Mouse (Mus musculus) adrenal gland, postnatal 36 days (tissue): Measurements from ENCODE around the gene Galr2. TPM values are rescaled to one million over a fixed set of nuclear protein-coding genes. Genes with fewer than 3 reads are reported as not detected.
A peak's percentile ranks its signal among the peaks of the same experiment; 100 is the strongest.

Source experiments
- DNase-seq, 2 experiments: peaks; one replicate each; pipeline ENCODE4 v3.0.0; 2021; ENCODE audit warnings: mixed read lengths in 1 of 2
- total RNA-seq, 2 experiments: library from RNA; stranded (reverse); gene quantifications; 2 replicates each; pipeline ENCODE4 v1.2.3; 2021

The Galr2 gene
- total RNA-seq, 2 experiments from 2014 or later: not detected

- no peak for DNase-seq
These were observed 26.4 kb downstream of the Galr2 start, which contains the start of gene Exoc7 for GRCm38 (mm10) chr11:116307019-116307725. Gene Exoc7, minus strand, starts transcription at chr11:116307233.

DNA sequence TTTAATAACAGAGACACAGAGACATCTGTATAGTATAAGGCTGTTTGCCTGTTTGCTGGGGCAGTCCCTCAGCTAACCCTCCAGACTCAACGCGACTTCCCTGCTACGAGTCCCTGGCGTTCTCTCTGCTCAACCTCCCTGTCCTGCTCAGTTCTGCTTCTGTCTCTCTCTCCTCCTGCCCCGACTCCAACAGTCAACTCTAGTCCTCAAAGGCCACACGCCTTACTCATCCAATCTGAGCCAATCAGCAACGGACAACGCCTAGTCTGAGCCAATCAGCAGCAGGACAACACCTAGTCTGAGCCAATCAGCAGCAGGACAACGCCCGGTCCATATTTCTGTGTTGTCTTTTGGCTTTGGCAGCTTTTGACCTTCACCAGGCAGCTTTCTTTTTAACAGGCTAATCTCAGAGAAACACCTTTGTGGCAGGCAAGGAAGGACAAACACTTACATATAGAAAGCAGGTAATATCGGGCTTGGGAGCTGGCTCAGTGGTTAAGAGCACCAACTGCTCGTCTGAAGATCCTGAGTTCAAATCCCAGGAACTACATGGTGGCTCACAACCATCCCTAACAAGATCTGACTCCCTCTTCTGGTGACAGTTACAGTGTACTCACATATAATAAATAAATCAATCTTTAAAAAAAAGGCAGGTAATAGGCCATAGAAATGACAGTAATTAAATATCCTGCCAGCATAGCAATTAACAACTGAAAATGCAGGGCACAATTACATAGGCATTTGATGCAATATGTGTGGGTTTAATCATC, 27.2 kb downstream of the Galr2 start:
- DNase-seq: no peak

DNA sequence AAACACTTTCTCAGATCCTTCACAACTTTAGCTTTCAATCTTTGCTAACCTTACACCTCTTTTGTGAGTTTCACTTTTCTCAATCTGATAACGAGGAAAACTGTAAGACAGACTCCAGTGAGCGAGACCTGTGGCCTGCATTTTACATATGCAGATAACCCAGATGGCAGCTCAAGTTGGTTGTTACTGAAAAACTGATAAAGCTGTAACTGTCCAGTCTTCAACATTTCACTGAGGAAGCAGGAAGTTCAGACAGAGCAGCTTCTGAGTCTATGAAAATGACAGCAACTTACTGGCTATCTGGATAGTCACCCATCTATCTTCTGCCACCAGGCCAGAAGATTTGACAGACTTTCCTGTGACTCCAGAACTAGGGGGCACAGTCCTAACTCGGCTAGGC, 28.9 kb downstream of the Galr2 start:
- DNase-seq: no peak

DNA sequence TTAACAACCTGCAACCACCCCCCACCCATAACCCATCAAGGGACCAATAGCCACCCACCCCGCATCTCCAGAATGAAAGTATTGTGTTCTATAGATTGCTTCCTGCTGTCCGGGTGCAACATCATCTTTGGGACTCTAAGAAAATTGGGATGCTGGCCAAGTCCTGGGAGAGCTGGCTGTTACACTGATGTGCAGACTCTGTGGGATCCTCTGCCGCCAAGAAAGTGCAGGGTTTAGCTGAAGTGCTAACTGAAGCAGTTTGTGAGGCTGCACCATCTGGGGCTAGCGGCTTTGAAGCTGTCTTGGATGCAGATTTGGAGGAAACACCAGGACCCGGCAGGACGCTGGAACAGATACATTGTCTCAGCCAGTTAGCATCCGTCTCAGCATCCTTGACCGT, 30.4 kb downstream of the Galr2 start:
- DNase-seq: no peak

GRCm38 (mm10) chr11:116312359-116312758, 31.6 kb downstream of the Galr2 start:
- no peak for DNase-seq

DNA sequence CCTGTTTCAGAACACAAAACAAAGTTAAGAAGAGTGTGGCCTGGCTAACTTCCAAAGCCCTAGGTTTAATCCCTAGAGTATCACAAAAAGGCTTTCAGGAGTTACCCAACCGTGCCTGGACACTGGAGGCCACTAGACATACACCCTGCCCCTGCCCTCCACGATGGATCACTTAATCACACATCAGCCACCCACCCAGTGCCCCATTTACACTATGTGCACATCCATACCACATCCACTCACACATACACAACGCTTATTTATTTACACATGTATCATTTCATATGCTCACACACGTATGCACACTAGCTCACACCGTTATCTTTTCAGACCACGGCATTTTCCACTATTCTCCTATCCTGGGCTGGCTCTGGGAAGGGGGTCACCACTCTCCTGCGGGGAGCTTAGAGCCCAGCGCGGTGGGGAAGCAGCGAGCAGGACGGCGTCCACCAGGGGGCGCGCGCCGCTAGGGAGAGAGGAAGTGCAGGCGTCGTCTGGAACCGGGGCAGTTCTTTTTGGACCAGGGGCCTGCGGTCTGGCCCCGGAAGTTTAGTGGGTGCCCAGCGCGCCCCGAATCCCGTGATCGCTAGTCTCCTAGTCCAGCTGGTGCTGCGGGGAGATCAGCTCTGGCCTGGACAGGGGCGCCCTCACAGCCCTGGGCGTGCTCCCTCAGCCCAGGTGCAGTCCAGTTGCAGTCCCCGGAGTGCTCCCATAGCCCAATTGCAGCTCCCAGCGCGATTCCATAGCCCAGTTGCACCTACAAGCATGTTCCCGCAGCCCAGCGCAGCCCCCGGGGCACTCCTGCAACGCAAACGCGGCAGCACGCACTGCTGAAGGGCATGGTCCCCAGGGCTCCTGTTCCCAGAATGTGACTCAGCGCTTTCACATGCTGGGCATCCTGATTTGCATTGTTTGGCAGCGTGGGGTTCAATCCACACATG, 38.2 kb downstream of the Galr2 start:
- peak; percentile 91 to 95 for DNase-seq

DNA sequence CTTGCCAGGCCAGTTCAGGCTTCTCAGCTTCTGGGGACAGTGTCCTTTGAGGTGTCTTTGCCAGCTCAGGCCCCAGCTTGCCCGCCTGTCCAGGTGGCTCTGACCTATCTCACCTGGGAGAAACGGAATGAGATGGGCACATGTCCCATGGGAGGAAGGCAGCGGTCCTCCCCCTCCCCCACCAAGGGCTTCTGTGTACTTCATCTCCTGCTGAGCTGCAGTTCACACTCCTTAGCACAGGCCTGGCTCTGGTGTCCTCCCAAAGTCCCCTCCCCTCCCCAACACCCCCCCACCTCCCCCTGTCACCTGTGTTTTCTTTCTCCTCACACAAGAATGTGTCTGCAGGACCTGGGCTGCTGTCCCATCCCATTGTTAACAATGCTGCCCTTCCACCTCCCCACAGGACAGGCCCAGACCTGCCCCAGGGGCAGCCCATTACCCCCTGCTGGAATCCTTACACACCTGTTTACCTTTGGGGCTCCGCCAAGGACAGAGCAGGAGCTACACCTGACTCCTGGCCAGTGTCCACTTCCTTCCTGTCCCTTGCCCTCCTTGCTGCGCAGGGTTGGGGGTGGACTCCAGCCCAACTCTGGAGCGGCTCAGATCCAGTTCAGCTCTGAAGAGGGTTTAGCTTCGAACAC, 46.3 kb downstream of the Galr2 start:
- DNase-seq: no peak

DNA sequence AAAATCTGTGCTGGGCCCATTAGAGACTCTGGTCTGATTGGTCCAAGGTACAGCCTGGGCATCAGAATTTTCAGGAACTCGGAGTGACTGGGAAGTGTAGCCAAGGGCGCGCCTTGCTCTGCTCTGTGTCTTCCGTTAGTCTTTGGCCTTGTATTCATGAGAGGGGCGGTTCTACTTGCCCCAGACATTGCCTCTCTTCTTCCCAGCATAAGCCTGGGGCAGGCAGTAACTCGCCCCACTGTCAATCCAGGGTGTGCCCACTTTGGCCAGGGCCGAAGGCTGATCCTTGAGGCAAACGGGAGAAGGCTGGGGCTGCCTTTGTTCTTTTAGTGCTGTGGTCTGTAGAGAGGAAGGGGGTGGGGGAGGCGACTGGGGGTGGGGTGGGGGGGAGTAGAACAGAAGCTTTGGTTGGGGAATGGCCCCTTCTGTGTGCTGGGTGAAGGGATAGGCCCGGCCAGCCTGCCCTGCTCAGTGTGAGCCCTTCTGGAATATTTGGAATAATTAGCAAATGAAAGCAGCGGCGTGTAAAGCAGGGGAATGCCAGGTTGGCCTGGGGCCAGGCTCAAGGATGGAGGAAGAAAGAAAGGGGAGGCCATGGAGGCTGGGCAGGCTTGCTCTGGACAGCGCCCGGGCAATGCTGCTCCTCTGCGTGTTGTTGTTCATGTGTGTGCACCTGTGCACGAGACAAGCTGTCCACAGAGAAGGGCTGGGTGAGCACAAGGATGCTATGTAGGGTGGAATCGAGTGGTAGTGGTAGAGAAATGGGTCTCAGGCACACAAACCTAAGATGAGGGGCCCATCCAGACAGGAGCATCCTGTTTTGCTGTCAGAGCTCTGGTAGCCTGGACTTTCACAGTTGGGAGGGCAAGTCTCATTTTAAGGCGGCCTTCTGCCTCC, 48.8 kb downstream of the Galr2 start:
- DNase-seq: no peak

GRCm38 (mm10) chr11:116330211-116330518, 49.4 kb downstream of the Galr2 start:
- DNase-seq: no peak

DNA sequence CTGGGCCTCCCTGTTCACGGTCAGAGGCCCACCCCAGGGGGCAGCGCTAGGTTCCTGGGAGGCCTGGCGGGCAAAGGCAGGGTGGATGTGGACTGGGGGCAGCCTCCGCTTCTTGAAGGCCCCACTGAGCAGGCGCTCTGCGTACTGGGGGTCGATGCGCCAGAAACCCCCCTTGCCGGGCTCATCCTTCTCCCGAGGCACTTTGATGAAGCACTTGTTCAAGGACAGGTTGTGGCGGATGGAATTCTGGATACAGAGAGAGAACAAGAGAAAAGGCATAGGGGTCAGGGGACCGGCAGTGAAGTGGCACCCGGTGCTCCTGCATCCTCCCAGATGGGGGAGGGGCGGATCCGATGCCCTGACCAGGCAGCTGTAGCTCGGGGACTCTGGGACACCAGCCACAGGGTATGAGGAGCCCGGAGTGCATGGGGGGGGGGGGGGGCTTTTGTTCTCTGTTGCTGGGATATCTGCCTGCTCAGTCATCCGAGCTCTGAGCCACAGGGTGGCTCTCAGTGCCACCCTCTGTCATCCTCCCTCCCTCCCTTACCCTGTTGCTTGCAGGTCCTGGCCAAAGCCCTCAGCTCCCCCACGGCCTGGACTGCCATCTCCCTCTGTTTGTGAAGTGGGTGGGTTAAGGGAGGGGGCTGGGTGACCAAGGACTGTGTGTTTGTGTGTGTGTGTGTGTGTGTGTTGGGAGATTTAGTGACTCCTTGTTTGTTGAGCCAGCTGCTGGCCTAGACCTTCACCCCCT, 51.7 kb downstream of the Galr2 start:
- peak in 1 of 2 experiments; percentile 44 for DNase-seq

DNA sequence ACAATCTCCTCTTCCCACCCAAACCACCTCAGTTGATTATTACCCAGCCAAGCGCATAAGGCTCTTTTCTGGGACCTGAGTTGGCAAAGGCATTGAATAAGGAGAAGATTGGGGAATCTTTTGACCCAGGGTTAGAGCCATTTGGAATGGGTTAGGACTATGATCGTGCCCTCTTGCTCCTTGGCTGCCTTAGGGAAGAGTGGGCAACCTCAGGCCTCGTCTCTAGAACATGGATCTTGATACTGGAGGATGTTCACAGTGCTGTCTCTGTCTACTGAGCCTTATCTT, 52.2 kb downstream of the Galr2 start:
- DNase-seq: no peak

Other genes with a start within 250 kb of the Galr2 start
- gene Unc13d, start 203.0 kb upstream of the Galr2 start, total RNA-seq: under 1 TPM; 0.49 to 0.66 TPM
- gene Wbp2, start 193.9 kb upstream of the Galr2 start, total RNA-seq: 100 to 1,000 TPM; 157 to 178 TPM
- gene Trim47, start 153.7 kb upstream of the Galr2 start, total RNA-seq: 10 to 100 TPM; 14.7 to 23.0 TPM
- 10 to 100 TPM in 1 of 2 experiments, 1 to 10 TPM in 1; 9.3 to 11.7 TPM for gene Trim65, start 149.8 kb upstream of the Galr2 start, total RNA-seq
- gene Mrpl38, start 142.1 kb upstream of the Galr2 start, total RNA-seq: 100 to 1,000 TPM in 1 of 2 experiments, 10 to 100 TPM in 1; 95.9 to 107 TPM
- gene Fbf1, start 112.8 kb upstream of the Galr2 start, total RNA-seq: 10 to 100 TPM; 38.4 to 41.6 TPM
- 10 to 100 TPM; 20.0 to 28.5 TPM for gene Ten1, start 82.1 kb upstream of the Galr2 start, total RNA-seq
- 100 to 1,000 TPM; 170 to 228 TPM for gene Acox1, start 81.9 kb upstream of the Galr2 start, total RNA-seq
- gene Evpl, start 42.9 kb upstream of the Galr2 start, total RNA-seq: under 1 TPM; 0.70 to 0.82 TPM
- 10 to 100 TPM; 77.4 to 81.8 TPM for gene Srp68, start 6.7 kb upstream of the Galr2 start, total RNA-seq
- 10 to 100 TPM; 57.6 to 68.8 TPM for gene Exoc7, start 26.3 kb downstream of the Galr2 start, total RNA-seq
- under 1 TPM in 1 of 2 experiments, not detected in 1; 0.10 TPM for gene Foxj1, start 54.5 kb downstream of the Galr2 start, total RNA-seq
- 1 to 10 TPM; 8.1 TPM for gene Rnf157, start 132.1 kb downstream of the Galr2 start, total RNA-seq
- 10 to 100 TPM; 30.9 to 42.6 TPM for gene Ubald2, start 153.2 kb downstream of the Galr2 start, total RNA-seq
- not detected for gene Qrich2, start 185.3 kb downstream of the Galr2 start, total RNA-seq
- 10 to 100 TPM; 84.6 to 87.0 TPM for gene Prpsap1, start 213.3 kb downstream of the Galr2 start, total RNA-seq
- gene Sphk1, start 250.0 kb downstream of the Galr2 start, total RNA-seq: 1 to 10 TPM; 1.7 to 3.4 TPM